Mouse (Mus musculus): ENCODE measurements around the gene Gucd1. TPM values are rescaled to one million over a fixed set of nuclear protein-coding genes. Genes with fewer than 3 reads are reported as not detected.
"Not testable (repeated sequence)": the region's sequence is repeated elsewhere in the genome, so short reads cannot be mapped to it uniquely, and the experiment has no call there.

Gene Gucd1
- total RNA-seq (2021), result 10 to 100 TPM; 43.6 to 61.5 TPM
- long read RNA-seq, experiment 1, transcript Gucd1-201 (6 exons, 3,500 nt), result major isoform, 98 of 114 reads
- long read RNA-seq, experiment 1, partial matches to known transcripts, result 4 of 114 reads
- long read RNA-seq, experiment 1, other reads (novel, unspliced or antisense), result 11 of 114 reads
- long read RNA-seq, experiment 2, transcript Gucd1-201 (6 exons, 3,500 nt), result major isoform, 64 of 79 reads
- long read RNA-seq, experiment 2, partial matches to known transcripts, result 2 of 79 reads
- long read RNA-seq, experiment 2, other reads (novel, unspliced or antisense), result 13 of 79 reads

- DNase-seq (ENCODE audit: low spot score), result peak; percentile 99
Observed at GRCm38 (mm10) chr10:75517758-75518143, at the start of gene Gucd1. Gene Gucd1 (minus strand): TSS chr10:75517972.

- DNase-seq (ENCODE audit: low spot score), result not testable (repeated sequence)
Observed at GRCm38 (mm10) chr10:75566765-75567164, 49.0 kb upstream of the Gucd1 start.

GRCm38 (mm10) chr10:75566321-75566720, 48.5 kb upstream of the Gucd1 start:
- no peak for DNase-seq (ENCODE audit: low spot score)

DNA sequence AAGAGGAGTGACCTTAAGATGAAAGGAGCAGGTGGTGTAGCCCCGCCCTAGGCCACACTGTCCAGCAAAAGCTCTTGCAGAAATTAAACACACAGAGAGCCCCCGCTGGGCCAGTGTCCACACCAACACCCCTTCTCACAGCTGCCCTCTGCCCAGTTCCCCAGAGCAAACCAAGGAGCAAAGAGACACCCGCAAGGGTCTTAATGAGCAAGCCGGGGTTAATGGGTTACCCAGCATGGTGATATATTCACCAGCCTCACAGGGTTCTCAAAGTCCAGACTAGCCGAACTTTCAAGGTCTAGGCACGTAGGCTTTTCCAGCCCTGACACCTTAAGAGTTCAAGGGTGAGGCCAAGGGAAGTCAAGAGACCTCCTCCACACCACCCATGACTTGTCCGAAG, 48.1 kb upstream of the Gucd1 start:
- no peak for DNase-seq (ENCODE audit: low spot score)

DNA sequence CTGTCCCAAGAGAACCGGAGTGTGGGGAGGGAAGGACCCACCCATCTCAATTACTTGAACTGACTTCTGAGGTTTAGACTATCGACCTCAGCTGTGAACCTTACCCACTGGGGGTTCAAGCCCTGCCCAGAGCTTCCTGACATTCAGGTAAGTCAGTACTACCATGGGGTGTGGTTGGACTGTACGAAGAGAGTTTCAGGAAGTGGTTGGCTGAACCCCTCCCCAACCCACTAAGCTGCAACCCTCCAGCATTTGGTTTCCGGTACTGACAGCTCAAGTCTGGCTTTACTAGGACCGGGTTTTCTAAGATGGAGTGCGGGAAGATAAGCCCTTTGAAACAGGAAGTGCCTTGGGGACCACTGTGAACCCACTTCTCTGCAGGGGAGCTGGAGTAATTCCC, 47.7 kb upstream of the Gucd1 start:
- no peak for DNase-seq (ENCODE audit: low spot score)

GRCm38 (mm10) chr10:75564687-75565265, 47.0 kb upstream of the Gucd1 start:
- DNase-seq (ENCODE audit: low spot score), result no peak

- no peak for DNase-seq (ENCODE audit: low spot score)
Observed at GRCm38 (mm10) chr10:75562596-75562995, 44.8 kb upstream of the Gucd1 start.

GRCm38 (mm10) chr10:75561071-75561654, 43.4 kb upstream of the Gucd1 start, which contains the start of gene Ggt1:
Gene Ggt1 (plus strand): TSS chr10:75561604.
- no peak for DNase-seq (ENCODE audit: low spot score)

DNA sequence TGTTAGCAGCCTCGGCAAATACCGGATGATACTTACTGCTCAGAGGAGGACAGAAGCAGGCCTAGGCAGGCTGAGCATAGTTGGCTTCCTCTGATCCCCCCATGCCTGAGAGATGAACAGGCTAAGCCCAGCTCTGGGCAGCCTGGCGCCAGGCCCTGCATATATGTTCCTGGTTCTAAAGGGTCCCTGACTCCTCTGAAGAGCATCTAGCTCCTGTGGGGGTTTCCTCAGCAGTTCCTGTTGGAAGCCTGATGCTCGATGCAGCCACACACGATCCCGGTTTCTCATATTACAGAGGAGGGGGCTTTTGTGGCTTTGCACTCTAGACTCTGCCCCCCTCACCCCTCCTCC, 42.8 kb upstream of the Gucd1 start:
- DNase-seq (ENCODE audit: low spot score), result no peak

DNA sequence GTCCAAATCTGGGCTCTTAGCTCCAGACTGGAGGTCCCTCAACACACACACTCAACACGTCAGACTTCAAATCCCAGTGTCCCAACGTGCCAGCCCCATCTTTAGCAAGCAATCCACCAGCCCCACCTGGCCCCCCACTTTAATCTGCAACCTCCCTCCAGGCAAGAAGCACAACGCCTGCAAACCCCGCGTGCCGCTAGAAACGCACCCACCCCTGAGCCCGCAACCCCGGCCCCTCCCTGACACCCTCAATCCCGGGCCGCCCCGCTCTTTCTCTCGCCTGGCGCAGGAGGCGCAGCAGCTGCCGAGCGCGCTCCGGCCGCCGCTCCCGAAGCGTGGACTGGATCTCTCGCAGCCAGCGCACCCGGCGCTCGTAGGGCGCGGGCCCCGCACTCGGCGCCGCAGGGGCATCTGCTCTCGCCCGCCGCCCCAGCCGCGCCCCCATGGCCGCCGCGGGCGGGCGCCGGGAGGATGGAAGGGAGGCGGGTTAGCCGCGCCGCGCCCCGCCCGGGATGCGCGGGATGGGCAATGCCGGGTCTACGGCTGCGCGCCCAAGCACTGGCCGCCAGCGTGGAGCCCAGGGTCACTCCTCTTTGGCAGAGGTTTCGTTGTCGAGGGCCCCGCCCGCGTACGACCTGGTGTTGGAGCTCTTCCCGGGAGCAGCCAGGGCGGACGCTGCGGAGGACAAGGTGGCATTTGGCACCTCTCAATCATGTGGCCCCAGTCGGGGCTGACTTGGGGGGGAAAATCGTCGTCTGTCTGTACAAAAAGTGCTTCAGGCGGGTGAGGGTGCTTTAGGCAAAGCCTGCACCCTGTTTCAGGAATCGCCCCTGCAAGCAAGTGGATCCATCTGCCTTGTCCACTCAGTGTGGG, 42.1 kb upstream of the Gucd1 start, which contains the start of gene Lrrc75b:
Gene Lrrc75b, minus strand, starts transcription at position 655 of the 873 bp plus-strand sequence.
- DNase-seq (ENCODE audit: low spot score), result peak; percentile 56

GRCm38 (mm10) chr10:75559041-75559675, 41.4 kb upstream of the Gucd1 start:
- no peak for DNase-seq (ENCODE audit: low spot score)

GRCm38 (mm10) chr10:75558515-75558914, 40.7 kb upstream of the Gucd1 start:
- no peak for DNase-seq (ENCODE audit: low spot score)

GRCm38 (mm10) chr10:75556026-75556425, 38.3 kb upstream of the Gucd1 start:
- no peak for DNase-seq (ENCODE audit: low spot score)

DNA sequence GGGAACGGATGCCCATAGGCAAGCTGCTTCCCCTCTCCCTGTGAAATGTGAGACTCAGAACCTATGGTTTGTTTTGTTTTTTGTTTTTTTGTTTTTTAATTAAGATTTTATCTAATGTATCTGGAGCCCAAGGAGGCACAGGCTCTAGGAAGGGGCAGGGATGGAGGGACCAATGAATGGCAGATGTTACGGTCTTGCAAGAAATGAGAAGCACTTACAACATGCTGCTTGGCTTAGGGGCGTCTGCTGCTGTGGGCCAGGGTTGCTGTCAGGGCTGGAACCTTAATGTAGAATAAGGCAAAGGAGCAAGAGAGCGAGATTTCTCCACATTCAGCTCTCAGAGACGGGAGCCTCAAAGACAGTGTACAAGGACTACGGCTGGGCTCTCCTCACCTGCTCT, 37.8 kb upstream of the Gucd1 start:
- DNase-seq (ENCODE audit: low spot score), result no peak

- no peak for DNase-seq (ENCODE audit: low spot score)
Observed at GRCm38 (mm10) chr10:75554090-75554489, 36.3 kb upstream of the Gucd1 start.

DNA sequence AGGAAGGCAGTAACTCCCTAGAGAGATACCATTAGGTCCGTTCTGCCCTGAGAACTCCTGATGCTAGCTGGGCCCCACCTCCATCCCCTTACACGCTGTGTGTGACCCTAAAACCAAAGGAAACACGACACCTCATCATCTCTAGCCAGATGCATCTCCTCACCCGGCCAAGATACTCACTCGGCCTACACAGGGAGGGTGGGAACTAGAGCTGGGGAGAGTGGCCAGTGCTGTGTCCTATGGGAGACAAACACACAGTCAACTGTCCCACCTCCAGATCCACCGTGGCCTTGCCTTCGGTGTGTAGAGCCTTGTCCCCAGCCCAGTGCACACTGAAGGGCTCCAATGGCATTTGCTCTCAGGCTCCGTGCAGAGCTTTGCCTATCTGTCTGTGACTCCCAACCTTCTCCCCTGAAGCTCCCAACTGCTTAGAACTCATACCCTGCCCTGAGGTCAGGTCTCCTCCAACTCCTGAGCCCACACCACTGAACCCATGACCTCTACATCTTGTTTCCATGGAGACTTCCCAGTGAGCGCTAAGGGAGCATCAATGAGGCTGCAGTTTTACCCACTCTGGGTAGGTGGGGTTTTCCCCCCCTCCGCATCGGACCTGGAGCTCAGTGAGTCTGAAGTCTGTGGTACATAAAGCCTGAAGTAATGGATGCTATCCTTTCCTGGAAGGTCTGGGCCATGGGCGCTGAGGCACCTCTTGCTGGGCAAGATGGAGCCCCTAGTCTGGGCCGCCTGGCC, 35.1 kb upstream of the Gucd1 start:
- DNase-seq (ENCODE audit: low spot score), result no peak

DNA sequence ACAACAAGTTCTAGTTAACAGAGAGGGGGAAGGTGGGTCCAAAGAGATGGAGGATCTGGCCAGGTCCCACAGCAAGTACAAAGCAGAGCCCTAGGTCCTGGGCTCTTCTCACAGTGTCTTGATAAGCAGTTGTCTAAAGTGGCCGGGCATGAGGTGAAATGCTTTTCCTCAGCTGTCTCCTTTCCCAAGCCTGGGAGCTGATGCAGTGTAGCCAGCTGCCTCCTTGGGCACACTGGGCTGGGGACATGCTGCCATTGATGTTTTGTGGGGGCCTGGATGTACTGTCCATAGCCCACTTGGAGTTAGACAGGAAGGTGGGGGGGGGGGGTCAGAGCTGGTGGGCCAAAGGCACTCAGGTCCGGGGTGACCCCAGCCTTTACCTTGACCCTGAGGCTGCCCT, 34.3 kb upstream of the Gucd1 start:
- no peak for DNase-seq (ENCODE audit: low spot score)

DNA sequence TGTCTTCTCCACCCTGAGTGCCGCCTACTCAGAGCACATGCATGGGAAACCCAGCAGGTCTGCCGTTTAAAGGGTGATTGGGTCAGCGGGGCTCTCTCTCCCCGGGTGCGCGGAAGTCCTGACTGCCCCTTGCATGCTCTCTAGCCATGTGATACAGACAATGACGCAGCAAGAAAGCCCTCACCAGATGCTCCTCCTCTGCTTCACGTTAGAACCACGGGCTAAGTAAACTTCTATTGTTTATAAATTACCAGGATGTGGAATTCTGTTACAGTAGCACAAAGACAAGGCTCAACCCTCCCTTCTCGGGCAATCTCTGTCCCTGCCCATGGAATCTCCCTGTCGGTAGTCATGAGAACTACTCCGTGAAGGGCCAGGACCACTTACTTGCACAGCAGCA, 33.4 kb upstream of the Gucd1 start:
- DNase-seq (ENCODE audit: low spot score), result no peak

DNA sequence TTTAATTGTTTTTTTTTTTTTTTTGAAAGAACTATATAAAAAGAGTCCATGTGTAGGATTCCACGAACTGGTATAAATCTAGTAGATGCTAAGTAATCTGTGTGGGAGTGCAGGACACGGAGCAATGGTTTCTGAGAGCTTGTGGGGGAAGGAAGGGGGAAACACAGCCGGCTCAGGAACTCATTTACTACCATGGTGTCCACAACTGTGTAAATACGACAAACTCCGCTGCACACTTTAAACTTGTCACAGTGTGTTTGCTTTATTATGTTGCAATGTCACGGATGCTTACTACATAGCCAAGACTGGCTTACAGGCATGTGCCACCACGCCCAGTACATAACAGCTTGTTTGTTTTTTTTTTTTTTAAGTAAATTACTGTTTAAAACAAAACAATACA, 32.1 kb upstream of the Gucd1 start:
- no peak for DNase-seq (ENCODE audit: low spot score)

DNA sequence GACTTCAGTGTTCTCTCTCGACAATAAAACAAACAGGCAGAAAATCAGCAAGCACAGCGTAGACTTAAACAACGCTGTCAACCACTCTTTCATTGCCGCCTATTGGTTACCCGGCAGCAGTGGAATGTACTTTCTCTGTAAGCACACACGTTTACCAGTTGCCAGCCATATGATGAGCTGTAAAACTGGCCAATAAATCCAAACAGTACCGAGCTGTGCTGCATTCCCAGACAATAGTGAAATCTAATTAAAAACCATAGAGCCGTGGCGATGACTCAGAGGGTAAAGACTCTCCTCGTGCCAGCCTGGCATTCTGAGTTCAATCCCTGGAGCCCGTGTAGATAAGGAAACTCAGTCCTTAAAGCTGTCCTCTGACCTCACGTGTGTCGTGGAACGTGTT, 30.7 kb upstream of the Gucd1 start:
- DNase-seq (ENCODE audit: low spot score), result no peak

GRCm38 (mm10) chr10:75547901-75548300, 30.1 kb upstream of the Gucd1 start:
- DNase-seq (ENCODE audit: low spot score), result no peak
